Mouse (Mus musculus): Measurements from ENCODE around the gene Rnase12. TPM values are rescaled to one million over a fixed set of nuclear protein-coding genes. Genes with fewer than 3 reads are reported as not detected.

The Rnase12 gene
- polyA plus RNA-seq, 2 experiments = 0.14 TPM; not detected in 1

- WGBS = 49% methylated on average over 5 of the region's 5 CpGs
- no peaks in the 10 kb centered on the region for H3K9me3 ChIP-seq (ENCODE audit: control insufficient read depth, low read length)
- ATAC-seq (ENCODE audit: low FRiP score, low read depth) = no peak
These were observed 5.5 kb downstream of the Rnase12 start for GRCm38 (mm10) chr14:51051941-51052340.

GRCm38 (mm10) chr14:51050063-51050462 lies 7.4 kb downstream of the Rnase12 start, which contains the start of gene Rnase11:
Rnase11 (minus strand) TSS chr14:51050163.
- no peaks in the 10 kb centered on the region for H3K36me3 ChIP-seq (ENCODE audit: control insufficient read depth, insufficient read depth, low read length)
- 84% methylated on average over 2 of the region's 2 CpGs for WGBS
- DNase-seq (ENCODE audit: low spot score) = no peak
- no peaks in the 10 kb centered on the region for H3K27me3 ChIP-seq (ENCODE audit: control insufficient read depth, insufficient read depth, low read length)
- H3K9me3 ChIP-seq (ENCODE audit: control insufficient read depth, low read length) = no peaks in the 10 kb centered on the region
- no peak for TF ChIP-seq POLR2A (IDR thresholded peaks at IDR 0.05; ENCODE audit: borderline replicate concordance, extremely low read depth, insufficient read depth, insufficient read length)
- H3K4me1 ChIP-seq (ENCODE audit: control insufficient read depth, insufficient read depth, low read length) = peaks cover 3% of the 10 kb centered on the region; the same call in 1 of the 2 replicates
- H3K4me3 ChIP-seq (replicated peaks; ENCODE audit: low read length) = no peak within 1 kb of the TSS
- H3K4me2 ChIP-seq (replicated peaks; ENCODE audit: low read depth, low read length, severe bottlenecking) = no peak within 1 kb of the TSS
- no peak within 1 kb of the TSS for H3K9ac ChIP-seq (ENCODE audit: low read depth, low read length, severe bottlenecking)
- H3K27ac ChIP-seq (replicated peaks; ENCODE audit: low read depth, low read length) = no peak within 1 kb of the TSS
- ATAC-seq (ENCODE audit: low FRiP score, low read depth) = no peak

More at GRCm38 (mm10) chr14:51051941-51052340, 5.5 kb downstream of the Rnase12 start:
- DNase-seq (ENCODE audit: low spot score) = peak; percentile 11
- H3K4me3 ChIP-seq (replicated peaks; ENCODE audit: low read length) = no peak overlapping the region
- H3K36me3 ChIP-seq (ENCODE audit: control insufficient read depth, insufficient read depth, low read length) = no peaks in the 10 kb centered on the region
- H3K9ac ChIP-seq (ENCODE audit: low read depth, low read length, severe bottlenecking) = no peak overlapping the region
- no peak for TF ChIP-seq POLR2A (IDR thresholded peaks at IDR 0.05; ENCODE audit: borderline replicate concordance, extremely low read depth, insufficient read depth, insufficient read length)
- peaks cover 3% of the 10 kb centered on the region; the same call in 1 of the 2 replicates for H3K4me1 ChIP-seq (ENCODE audit: control insufficient read depth, insufficient read depth, low read length)
- H3K27me3 ChIP-seq (ENCODE audit: control insufficient read depth, insufficient read depth, low read length) = no peaks in the 10 kb centered on the region
- no peak overlapping the region for H3K27ac ChIP-seq (replicated peaks; ENCODE audit: low read depth, low read length)
- H3K4me2 ChIP-seq (replicated peaks; ENCODE audit: low read depth, low read length, severe bottlenecking) = no peak overlapping the region

- Histone ChIP-seq H3K4me2 (replicated peaks; ENCODE audit: low read depth, low read length, severe bottlenecking) (no peak overlapping the region), H3K4me1 (ENCODE audit: control insufficient read depth, insufficient read depth, low read length) (no peaks in the 10 kb centered on the region), H3K9me3 (ENCODE audit: control insufficient read depth, low read length) (no peaks in the 10 kb centered on the region), H3K27me3 (ENCODE audit: control insufficient read depth, insufficient read depth, low read length) (no peaks in the 10 kb centered on the region), H3K9ac (ENCODE audit: low read depth, low read length, severe bottlenecking) (no peak overlapping the region), H3K36me3 (ENCODE audit: control insufficient read depth, insufficient read depth, low read length) (no peaks in the 10 kb centered on the region), H3K27ac (replicated peaks; ENCODE audit: low read depth, low read length) (no peak overlapping the region), H3K4me3 (replicated peaks; ENCODE audit: low read length) (no peak overlapping the region)
- DNase-seq (ENCODE audit: low spot score) (no peak), ATAC-seq (ENCODE audit: low FRiP score, low read depth) (no peak)
- TF ChIP-seq POLR2A (IDR thresholded peaks at IDR 0.05; ENCODE audit: borderline replicate concordance, extremely low read depth, insufficient read depth, insufficient read length) = no peak
- 49% methylated on average over 5 of the region's 5 CpGs for whole genome bisulfite sequencing
These were observed 9.6 kb downstream of the Rnase12 start for GRCm38 (mm10) chr14:51047846-51048245.

GRCm38 (mm10) chr14:51041769-51042168 lies 15.7 kb downstream of the Rnase12 start, which contains the start of gene Rnase9:
Rnase9 (minus strand) TSS chr14:51041869.
- WGBS = 81% methylated on average over 6 of the region's 6 CpGs
- H3K36me3 ChIP-seq (ENCODE audit: control insufficient read depth, insufficient read depth, low read length) = no peaks in the 10 kb centered on the region
- H3K4me2 ChIP-seq (replicated peaks; ENCODE audit: low read depth, low read length, severe bottlenecking) = no peak within 1 kb of the TSS
- TF ChIP-seq POLR2A (IDR thresholded peaks at IDR 0.05; ENCODE audit: borderline replicate concordance, extremely low read depth, insufficient read depth, insufficient read length) = no peak
- no peak within 1 kb of the TSS for H3K4me3 ChIP-seq (replicated peaks; ENCODE audit: low read length)
- no peak within 1 kb of the TSS for H3K9ac ChIP-seq (ENCODE audit: low read depth, low read length, severe bottlenecking)
- no peaks in the 10 kb centered on the region for H3K9me3 ChIP-seq (ENCODE audit: control insufficient read depth, low read length)
- no peaks in the 10 kb centered on the region for H3K4me1 ChIP-seq (ENCODE audit: control insufficient read depth, insufficient read depth, low read length)
- H3K27me3 ChIP-seq (ENCODE audit: control insufficient read depth, insufficient read depth, low read length) = no peaks in the 10 kb centered on the region
- ATAC-seq (ENCODE audit: low FRiP score, low read depth) (no peak), DNase-seq (ENCODE audit: low spot score) (no peak)
- no peak within 1 kb of the TSS for H3K27ac ChIP-seq (replicated peaks; ENCODE audit: low read depth, low read length)

GRCm38 (mm10) chr14:51036214-51036613 lies 21.2 kb downstream of the Rnase12 start:
- Histone ChIP-seq H3K4me2 (replicated peaks; ENCODE audit: low read depth, low read length, severe bottlenecking) (no peak overlapping the region), H3K9me3 (ENCODE audit: control insufficient read depth, low read length) (no peaks in the 10 kb centered on the region), H3K27me3 (ENCODE audit: control insufficient read depth, insufficient read depth, low read length) (no peaks in the 10 kb centered on the region), H3K4me3 (replicated peaks; ENCODE audit: low read length) (no peak overlapping the region), H3K9ac (ENCODE audit: low read depth, low read length, severe bottlenecking) (no peak overlapping the region), H3K4me1 (ENCODE audit: control insufficient read depth, insufficient read depth, low read length) (no peaks in the 10 kb centered on the region), H3K36me3 (ENCODE audit: control insufficient read depth, insufficient read depth, low read length) (no peaks in the 10 kb centered on the region), H3K27ac (replicated peaks; ENCODE audit: low read depth, low read length) (no peak overlapping the region)
- WGBS = 81% methylated on average over 4 of the region's 4 CpGs
- no peak for TF ChIP-seq POLR2A (IDR thresholded peaks at IDR 0.05; ENCODE audit: borderline replicate concordance, extremely low read depth, insufficient read depth, insufficient read length)
- ATAC-seq (ENCODE audit: low FRiP score, low read depth) (no peak), DNase-seq (ENCODE audit: low spot score) (no peak)

- H3K4me3 ChIP-seq (replicated peaks; ENCODE audit: low read length) = no peak overlapping the region
- H3K4me2 ChIP-seq (replicated peaks; ENCODE audit: low read depth, low read length, severe bottlenecking) = no peak overlapping the region
- no peaks in the 10 kb centered on the region for H3K27me3 ChIP-seq (ENCODE audit: control insufficient read depth, insufficient read depth, low read length)
- DNase-seq (ENCODE audit: low spot score) (no peak), ATAC-seq (ENCODE audit: low FRiP score, low read depth) (no peak)
- no peaks in the 10 kb centered on the region for H3K9me3 ChIP-seq (ENCODE audit: control insufficient read depth, low read length)
- no peak overlapping the region for H3K27ac ChIP-seq (replicated peaks; ENCODE audit: low read depth, low read length)
- no peaks in the 10 kb centered on the region for H3K36me3 ChIP-seq (ENCODE audit: control insufficient read depth, insufficient read depth, low read length)
- WGBS = 24% methylated on average over 1 of the region's 1 CpGs
- no peak for TF ChIP-seq POLR2A (IDR thresholded peaks at IDR 0.05; ENCODE audit: borderline replicate concordance, extremely low read depth, insufficient read depth, insufficient read length)
- H3K9ac ChIP-seq (ENCODE audit: low read depth, low read length, severe bottlenecking) = no peak overlapping the region
- H3K4me1 ChIP-seq (ENCODE audit: control insufficient read depth, insufficient read depth, low read length) = no peaks in the 10 kb centered on the region
These were observed 22.3 kb downstream of the Rnase12 start for GRCm38 (mm10) chr14:51035206-51035605.
